Mouse (Mus musculus) brain, embryonic 18.5 days (tissue): ENCODE results near the gene Ranbp9.

Experiments
- DNase-seq: peaks from one replicate; pipeline ENCODE4 v3.0.0-alpha.2; 2012; ENCODE audit warnings: low read depth, low spot score

The Ranbp9 gene

DNA sequence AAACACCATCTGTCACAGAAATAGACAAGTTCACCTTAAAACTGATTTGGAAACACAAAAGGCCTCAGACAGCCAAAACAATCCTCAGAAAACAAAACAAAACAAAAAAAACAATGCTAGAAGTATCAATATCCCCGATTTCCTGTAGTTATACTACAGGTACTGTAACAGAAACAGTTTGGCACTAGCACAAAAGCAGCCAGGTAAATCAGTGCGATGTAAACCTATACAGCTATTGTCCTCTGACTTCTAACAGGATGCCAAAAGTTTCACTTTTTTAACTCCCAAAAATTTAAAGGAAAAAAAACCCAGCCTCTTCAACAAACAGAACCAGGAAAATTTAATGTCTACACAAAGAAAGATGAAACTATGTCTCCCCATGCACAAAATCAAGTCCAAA lies 28.9 kb downstream of the Ranbp9 start:
- no peak for DNase-seq

DNA sequence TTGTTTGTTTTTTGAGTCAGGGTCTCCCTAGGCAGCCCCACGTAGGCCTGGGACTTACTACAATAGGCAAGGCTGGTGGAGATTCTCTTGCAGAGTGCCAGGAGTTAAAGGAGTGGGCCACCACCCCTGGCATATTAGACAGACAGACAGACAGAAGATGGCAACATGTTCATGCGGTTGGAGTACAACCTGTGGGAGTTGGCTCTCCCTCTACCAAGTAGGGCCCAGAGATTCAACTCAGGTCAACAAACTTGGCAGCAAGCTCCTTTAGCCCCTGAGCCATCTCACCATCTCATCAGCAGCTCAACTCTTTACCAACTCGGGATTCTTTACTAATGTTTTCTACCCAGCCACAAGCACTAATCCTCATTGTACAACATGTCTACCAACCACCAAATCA lies 30.4 kb downstream of the Ranbp9 start:
- DNase-seq = no peak

DNA sequence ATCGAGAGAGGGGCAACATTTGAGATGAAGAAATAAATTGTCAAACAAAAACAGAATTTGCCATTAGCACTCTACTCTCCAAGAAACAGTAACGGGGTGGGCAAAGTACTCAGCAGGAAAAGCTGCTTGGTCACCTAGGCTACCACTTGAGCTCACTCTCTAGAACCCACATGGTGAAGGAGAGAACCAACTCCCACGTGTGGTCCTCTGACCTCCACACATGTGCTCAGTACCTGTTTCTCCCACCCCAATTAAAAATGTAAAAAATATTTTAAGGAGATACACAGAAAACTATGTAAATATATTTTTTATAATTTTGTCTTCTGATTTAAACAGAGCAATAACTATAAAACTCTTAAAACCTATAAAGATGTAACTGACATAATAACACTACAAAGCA lies 33.4 kb downstream of the Ranbp9 start:
- no peak for DNase-seq

DNA sequence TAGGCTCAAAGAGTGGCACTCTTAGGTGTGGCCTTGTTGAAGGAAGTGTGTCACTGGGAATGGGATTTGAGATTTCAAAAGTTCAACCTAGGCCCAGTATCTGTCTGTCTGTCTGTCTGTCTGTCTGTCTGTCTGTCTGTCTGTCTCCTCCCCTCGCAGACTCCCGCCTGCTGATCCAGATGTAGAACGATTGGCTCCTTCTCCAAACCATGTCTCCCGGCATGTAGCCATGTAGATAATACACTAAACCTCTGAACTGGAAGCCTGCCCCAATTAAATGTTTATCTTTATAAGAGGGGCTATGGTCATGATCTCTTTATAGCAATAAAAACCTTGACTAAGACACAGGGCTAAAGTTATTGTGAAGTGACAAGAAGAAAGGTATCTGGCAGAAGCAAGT lies 35.3 kb downstream of the Ranbp9 start:
- no peak for DNase-seq

DNA sequence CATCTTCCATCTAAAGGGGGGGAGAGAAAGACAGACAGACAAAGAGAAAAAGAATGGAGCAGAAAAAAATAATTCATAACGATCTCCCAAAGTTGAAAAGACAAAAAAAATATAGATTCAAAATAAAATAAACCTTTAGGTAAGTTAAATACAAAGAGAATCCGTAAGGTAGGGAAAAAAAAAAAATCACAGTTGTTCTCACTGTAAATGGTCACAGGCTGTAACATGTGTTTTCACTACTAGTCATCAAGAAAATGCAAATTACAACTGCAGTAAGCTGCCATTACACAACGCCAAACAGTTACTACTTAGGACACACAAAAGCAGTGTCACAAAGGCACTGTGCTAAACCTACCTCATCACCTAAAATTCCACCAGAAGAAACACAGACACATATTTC lies 36.4 kb downstream of the Ranbp9 start:
- DNase-seq = no peak

GRCm38 (mm10) chr13:43443706-43444105 lies 37.4 kb downstream of the Ranbp9 start:
- DNase-seq = no peak

DNA sequence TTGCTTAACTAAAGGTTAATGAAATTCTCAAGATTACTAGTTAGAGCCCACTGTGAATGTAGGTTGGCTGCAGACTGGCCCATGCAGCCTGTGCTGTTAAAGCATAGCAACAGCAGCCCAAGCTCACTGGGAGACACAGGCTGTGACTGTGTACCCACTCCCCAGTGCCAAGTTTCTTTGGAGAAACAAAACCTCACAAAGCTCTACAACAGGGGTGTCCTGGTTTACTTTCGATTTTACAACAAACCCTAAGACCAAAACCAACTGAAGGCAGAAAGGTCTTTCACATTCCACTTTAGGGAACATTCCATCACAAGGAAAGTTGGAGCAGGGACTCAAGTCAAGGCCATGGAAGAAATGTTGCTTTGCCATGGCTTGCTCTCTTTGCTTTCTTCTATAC lies 38.5 kb downstream of the Ranbp9 start:
- DNase-seq = no peak

DNA sequence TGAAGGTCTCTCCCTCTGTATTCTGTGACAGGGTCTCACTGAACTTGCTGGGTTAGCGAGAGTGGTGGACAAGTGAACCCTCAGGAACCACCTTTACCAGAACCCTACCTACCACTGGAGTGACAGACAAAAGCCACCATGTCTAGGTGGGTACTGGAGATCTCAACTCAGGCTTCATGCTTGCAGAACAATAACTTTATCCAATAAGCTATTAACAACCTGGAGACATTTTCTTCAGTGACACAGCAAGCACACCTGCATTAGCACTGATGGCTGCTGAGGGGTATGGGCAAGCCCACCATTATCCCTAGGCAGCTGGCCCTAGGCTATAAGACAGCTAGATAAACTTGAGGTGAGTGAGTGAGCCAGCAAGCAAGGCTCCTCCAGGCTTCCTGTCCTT lies 40.7 kb downstream of the Ranbp9 start:
- DNase-seq = no peak

GRCm38 (mm10) chr13:43433395-43433794 lies 47.7 kb downstream of the Ranbp9 start:
- DNase-seq = no peak

- DNase-seq = no peak
These were observed 52.6 kb downstream of the Ranbp9 start for GRCm38 (mm10) chr13:43428436-43428835.

GRCm38 (mm10) chr13:43415249-43415648 lies 65.8 kb downstream of the Ranbp9 start:
- no peak for DNase-seq

DNA sequence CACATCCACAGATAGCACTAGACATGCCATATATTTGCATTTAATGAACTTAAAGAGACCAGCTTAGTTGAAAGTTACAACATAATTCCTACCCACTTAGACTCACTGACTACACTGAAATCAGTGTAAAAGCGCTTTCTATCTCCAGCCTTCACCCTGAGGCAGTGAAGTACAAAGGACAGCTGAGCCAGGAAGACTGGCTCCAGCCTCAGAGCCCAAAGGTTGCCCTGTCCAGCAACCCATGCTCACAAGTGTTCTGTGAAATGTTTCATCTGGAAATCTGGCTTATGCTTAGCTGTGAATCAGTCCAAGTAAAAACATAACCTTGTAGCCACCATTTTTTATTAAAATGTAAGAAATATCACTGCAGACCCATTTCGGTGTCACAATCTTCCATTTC lies 67.5 kb downstream of the Ranbp9 start:
- DNase-seq = no peak

GRCm38 (mm10) chr13:43412311-43412710 lies 68.8 kb downstream of the Ranbp9 start:
- no peak for DNase-seq

GRCm38 (mm10) chr13:43399576-43399975 lies 81.5 kb downstream of the Ranbp9 start:
- DNase-seq = no peak

GRCm38 (mm10) chr13:43398297-43399080 lies 82.6 kb downstream of the Ranbp9 start, which contains the start of gene Nol7:
Nol7 (plus strand) TSS chr13:43398390.
- peak; percentile 86 for DNase-seq

GRCm38 (mm10) chr13:43397700-43398296 lies 83.3 kb downstream of the Ranbp9 start:
- no peak for DNase-seq

GRCm38 (mm10) chr13:43385321-43385720 lies 95.8 kb downstream of the Ranbp9 start:
- DNase-seq = no peak

- DNase-seq = no peak
These were observed 101.1 kb downstream of the Ranbp9 start for GRCm38 (mm10) chr13:43379989-43380388.

DNA sequence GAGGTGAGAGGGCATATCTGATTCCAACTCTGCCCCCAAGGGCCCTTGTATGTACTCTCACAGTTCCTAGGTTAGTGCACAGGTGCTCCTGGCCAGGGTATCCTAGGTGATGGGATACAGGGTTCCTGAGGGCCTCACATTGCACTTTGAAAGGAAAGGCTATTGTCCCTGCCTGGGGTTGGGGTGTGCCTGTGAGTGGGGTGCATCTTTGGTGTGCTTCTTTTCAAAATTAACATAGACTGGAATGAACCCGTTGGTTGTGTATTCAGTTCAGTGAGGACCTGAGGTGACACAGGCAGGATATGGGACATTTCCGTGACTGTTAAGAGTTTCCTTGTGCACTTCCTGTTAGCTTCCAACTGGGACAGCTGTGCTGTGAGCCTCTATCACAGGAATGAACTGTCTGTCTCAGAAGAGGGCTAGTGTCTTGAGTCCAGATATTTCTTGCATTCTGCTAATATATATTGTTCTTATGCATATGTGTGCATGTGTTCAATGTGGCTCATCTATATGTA lies 106.1 kb downstream of the Ranbp9 start:
- DNase-seq = no peak

GRCm38 (mm10) chr13:43374205-43374604 lies 106.9 kb downstream of the Ranbp9 start:
- DNase-seq = no peak

GRCm38 (mm10) chr13:43372892-43373291 lies 108.2 kb downstream of the Ranbp9 start:
- DNase-seq = no peak

DNA sequence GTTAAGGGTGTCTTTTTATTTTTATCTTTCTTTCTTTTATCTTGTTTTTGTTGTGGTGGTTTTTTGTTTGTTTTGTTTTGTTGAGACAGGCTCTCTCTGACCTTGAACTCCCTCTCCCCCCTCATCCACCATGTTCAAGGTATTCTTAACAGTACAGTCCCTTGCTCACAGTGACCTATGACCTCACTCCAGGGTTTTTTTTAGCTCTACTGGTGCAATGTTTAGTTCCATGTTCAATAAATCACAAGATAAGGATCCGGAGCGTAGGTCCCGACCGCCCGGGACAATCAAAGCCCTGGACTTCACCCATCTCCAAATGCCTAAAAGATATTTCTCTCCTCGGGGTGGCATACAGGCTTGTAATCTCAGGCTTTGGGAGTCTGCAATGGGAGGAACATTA lies 111.0 kb downstream of the Ranbp9 start:
- DNase-seq = no peak

DNA sequence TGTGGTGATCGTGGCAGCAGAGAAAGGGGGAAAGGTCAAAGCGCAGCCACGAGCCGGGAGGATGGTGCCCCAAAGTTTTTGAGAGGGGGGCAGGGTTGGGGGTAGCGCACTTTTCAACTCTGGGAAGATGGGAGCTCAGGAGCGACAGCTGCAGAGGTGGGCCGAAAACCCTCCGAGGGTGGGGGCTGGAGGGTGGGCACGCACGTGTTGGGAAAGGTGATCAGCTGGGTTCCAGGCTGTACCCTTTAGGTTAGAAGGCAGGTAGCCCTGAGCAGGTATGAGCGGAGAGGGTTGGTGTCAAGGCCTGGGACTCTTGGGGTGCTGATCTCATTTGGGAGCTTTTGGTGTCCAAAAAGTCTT lies 115.3 kb downstream of the Ranbp9 start:
- no peak for DNase-seq
